Mouse (Mus musculus) layer of hippocampus, postnatal 10 days (tissue): ENCODE data around the gene Apobec2. TPM values are rescaled to one million over a fixed set of nuclear protein-coding genes. Genes with fewer than 3 reads are reported as not detected.
A peak's percentile ranks its signal among the peaks of the same experiment; 100 is the strongest.
"Not testable (repeated sequence)": the region's sequence is repeated elsewhere in the genome, so short reads cannot be mapped to it uniquely, and the experiment has no call there.

Experiments used
- DNase-seq, 2 experiments: peaks; one replicate each; pipeline ENCODE4 v3.0.0; 2021; ENCODE audit warnings: low spot score in 2 of 2
- long read RNA-seq: library from polyadenylated mRNA; stranded (forward); transcript quantifications from one replicate; pipeline ENCODE4 v2.0.0, GENCODE M21; 2023
- total RNA-seq, 2 experiments: library from RNA; stranded (reverse); gene quantifications; 2 replicates each; pipeline ENCODE4 v1.2.3; 2021

The Apobec2 gene
- under 1 TPM in 1 of 2 experiments, not detected in 1; 0.47 TPM for total RNA-seq
- long read RNA-seq: 0 reads

DNA sequence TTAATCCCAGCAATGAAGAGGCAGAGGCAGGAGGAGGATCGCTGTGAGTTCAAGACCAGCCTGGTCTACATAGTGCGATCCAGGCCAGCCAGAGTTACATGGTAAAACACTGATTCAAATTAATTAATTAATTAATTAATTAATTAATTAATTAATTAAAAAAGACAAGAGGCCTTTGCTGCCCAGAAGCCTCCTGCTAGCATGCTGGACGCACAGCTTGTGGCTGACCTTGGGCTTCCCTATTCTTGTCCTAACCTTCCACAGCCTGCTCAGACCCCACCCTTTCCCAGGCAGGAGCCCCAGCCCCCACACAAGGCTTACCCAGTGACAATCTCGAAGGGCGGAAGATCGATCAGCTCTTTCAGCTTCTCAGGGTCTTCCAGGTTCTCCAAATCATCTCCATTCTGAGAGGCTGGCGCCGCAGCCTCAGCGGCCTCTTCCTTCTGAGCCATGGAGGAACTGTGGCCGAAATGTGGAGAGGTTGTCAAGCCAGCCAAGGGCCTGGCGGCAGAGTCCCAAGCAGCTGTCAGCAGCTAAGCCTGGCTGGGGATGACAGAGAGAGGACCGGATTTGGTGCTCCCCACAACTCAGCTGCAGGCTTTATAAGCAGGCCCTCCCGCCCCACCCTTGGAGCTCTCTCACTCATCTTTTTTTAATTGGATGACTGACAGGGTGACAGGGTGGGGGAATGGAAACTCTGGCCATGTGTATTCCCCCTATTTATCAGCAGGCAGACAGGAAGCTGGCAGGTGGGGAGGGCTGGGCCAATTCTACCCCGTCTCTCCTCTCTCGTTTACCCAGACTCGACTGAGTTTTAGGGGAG is at the start of gene Apobec2:
Apobec2 (minus strand) TSS at position 773 of the 823 bp plus-strand sequence.
- DNase-seq: no peak

DNA sequence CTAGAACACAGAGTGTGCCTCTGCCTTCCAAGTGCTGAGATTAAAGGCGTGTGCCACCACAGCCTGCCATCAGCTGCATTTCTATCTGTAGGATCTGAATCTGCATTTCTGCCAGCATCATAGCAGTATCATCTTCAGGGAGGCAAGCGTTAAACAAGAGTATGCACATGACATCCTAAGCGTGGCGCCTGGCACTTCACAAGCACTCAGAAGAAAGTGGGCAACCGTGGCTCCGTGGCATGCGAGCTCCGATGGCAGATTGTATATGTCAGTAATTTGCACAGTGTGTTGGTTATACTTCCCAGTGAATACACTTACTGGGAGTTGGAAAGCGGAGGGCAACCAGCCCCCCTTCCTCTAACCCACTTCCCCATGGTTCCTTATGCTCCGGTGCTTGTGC is 47.2 kb upstream of the Apobec2 start:
- DNase-seq: no peak

GRCm38 (mm10) chr17:48475444-48475843 is 42.7 kb upstream of the Apobec2 start:
- DNase-seq: no peak

DNA sequence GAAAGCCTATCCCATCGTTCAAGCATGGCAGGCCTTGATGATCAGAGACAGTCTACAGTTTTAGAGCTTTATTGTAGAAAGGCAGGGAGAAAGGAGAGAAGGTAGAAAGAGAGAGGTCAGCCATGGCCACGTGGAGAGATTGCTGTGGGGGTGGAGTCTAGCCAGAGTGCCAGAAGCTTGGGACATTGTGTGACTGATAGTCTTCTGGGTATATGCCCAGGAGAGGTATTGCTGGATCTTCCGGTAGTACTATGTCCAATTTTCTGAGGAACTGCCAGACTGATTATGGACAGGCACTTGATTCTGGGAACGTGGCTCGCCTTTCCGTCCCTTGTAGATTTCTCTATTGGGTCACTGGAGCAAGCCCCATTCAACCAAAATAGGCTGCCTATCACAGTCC is 41.6 kb upstream of the Apobec2 start:
- DNase-seq: not testable (repeated sequence)

DNA sequence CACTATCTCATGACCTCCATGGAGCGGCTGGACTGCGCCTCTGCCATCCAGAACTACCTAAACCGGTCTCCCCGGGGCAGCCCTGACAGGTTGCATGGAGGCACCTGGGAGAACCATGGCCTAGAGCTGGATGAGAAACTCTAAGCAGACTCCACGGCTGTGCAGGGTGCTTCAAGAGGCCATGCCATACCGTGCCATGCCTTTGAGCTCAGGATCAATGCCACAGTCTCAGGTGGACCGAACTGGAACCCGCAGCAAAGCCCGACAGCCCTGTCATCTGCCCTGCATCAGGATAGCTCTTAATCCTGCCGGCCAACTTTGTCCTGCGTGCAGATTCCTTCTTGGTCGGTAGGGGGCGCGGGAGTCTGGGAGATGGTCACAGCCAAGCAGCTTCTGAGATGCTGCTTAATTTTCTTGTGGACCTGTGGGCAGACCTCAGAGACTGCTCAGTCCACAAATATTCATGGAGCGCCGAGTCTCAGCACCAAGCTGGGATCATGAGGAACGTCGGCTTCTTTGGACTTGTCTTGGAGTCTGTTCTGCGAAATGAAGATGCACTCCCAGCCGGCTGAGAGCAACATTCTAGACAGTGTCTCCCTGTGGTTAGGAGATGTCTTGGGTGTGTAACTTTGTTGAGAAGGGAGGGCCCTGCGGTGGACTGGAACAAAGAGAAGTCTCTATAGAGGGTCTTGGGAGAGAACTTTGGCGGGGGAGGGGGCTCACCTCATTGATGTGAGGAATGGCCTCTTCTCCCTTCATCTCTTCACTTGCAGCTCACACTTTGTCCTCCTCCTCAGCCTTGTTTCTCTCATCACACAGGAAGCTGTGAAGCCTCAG is 34.9 kb upstream of the Apobec2 start:
- DNase-seq: peak; percentile 93 to 94

- no peak for DNase-seq
Observed at GRCm38 (mm10) chr17:48466769-48467394, 34.2 kb upstream of the Apobec2 start.

DNA sequence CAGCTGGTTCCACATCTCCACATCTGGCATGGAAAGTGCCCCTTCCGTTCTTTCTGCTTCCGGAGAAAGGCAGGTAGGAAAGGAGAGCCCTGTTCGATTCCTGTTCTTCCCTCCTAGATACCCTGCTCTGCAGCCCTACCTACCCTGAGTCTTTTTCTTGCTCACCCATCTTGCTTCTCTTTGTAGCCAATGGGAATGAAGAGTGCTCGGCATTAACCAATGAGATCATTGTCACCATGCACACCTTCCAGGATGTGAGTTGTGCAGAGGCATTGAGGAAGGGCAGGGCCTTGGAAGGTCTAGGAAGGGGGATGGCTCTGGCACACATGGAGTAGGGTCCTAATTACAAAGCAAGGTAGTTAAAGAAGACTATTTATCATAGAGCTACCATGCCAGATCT is 30.7 kb upstream of the Apobec2 start:
- DNase-seq: no peak

DNA sequence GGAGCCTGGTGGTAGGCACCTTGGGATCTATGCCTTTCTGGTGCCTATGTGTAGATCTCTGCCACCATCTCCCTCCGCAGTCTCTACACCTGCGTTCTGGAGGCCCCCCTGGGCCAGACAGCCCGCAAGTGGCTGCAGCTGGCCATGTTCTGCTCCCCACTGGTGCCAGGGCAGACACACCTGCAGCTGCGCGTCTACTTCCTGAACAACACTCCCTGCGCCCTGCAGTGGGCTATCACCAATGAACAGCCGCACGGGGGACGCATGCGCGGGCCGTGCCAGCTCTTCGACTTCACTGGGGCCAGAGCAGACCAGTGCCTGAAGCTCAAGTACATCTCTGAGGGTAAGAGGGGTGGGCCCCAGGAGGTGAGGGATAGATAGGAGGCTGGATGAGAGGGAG is 29.4 kb upstream of the Apobec2 start:
- DNase-seq: no peak

DNA sequence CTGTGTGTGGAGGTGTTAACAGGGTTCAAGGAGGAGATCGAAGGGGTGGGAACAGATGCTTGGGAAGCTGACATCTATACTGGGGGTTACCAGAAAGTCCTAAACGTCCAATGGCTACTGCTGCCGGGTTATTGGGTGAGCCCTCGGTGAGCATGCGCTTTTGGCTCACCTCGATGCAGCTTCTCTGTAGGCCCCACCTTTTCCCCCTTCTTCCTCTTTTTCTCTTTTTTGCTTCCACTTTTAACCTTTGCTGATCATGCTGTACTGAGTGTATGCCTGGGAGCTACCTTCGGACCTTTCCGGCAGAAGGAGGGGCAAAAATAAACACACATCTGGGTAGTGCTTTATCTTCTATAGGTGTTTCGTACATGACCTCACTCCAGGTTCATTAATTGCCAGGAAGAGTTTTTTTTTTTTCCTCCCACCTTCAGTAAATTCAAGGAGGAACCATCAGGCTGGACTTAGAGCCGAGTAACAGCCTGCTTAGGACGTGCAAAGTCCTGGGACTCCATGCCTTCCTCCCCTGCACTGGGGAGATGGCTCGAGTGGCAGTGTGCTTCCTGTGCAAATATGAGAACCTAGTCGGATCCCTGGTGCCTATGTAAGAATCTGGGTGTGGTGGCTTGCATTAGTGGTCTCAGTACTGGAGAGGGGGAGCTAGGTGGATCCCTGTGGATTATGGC is 25.4 kb upstream of the Apobec2 start:
- DNase-seq: no peak

DNA sequence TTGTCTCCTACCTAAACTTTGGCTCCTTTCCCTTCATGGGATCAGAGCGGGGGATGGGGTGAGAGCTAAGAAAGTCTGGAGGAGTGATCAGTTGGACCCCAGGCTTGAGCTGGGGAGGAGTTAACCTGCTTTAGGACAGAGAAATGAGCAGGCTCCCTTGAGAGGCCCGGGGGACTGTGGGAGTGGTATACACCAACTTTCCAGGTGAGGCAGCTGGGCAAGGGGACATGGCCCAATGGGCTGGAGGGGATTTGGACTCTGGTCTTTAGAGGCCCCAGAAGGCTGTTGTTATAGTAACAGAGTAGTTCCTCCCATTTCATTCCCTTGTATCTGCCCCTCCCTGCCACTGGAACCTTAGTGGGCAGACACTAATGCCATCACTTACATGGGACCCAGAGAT is 23.2 kb upstream of the Apobec2 start:
- DNase-seq: no peak

DNA sequence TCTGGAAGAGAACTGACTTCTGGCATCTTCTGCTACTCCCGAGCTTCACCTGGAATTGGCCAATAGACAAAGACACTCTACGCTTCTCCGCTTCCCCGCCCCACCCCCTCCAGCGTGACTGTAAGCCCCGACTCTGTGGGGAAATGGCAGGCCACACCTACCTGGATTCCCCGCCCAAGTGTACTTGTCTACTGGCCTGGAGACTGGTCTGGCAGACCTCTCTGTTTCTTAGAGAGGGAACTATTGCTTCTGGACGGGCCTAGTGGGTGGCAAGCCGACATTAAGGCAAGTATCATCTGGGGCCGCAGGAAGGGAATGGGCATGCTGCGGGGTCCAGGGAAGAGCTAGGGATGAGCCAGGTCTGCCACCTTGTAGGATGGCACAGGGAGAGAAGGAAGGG is 22.0 kb upstream of the Apobec2 start, which contains the start of gene Unc5cl:
Unc5cl (plus strand) TSS at position 214 of the 400 bp plus-strand sequence.
- DNase-seq: no peak

- DNase-seq: no peak
Observed at GRCm38 (mm10) chr17:48454190-48454589, 21.5 kb upstream of the Apobec2 start.

GRCm38 (mm10) chr17:48453489-48453888 is 20.8 kb upstream of the Apobec2 start:
- DNase-seq: no peak

- no peak for DNase-seq
Observed at GRCm38 (mm10) chr17:48451753-48452444, 19.2 kb upstream of the Apobec2 start.

DNA sequence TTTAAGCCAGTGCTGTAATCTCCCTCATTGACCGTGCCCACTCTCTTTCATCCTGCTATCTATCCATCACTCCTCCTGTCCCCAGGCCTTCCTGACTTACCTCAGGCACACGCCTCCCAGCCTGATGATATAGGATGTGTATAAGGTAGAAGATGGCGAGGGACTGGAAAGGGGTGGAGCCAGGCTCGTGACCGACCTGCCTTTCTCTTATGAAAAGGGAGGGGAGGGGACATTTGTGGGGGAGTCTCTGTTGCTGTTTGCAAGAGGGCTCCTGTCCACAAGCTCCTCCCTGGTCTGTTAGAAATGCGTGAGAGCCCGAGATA is 18.6 kb upstream of the Apobec2 start, which contains the start of gene Tspo2:
Tspo2 (minus strand) TSS at position 170 of the 323 bp plus-strand sequence.
- DNase-seq: no peak

- no peak for DNase-seq
Observed at GRCm38 (mm10) chr17:48450666-48451352, 18.1 kb upstream of the Apobec2 start.

- DNase-seq: no peak
Observed at GRCm38 (mm10) chr17:48447675-48448074, 14.9 kb upstream of the Apobec2 start.

DNA sequence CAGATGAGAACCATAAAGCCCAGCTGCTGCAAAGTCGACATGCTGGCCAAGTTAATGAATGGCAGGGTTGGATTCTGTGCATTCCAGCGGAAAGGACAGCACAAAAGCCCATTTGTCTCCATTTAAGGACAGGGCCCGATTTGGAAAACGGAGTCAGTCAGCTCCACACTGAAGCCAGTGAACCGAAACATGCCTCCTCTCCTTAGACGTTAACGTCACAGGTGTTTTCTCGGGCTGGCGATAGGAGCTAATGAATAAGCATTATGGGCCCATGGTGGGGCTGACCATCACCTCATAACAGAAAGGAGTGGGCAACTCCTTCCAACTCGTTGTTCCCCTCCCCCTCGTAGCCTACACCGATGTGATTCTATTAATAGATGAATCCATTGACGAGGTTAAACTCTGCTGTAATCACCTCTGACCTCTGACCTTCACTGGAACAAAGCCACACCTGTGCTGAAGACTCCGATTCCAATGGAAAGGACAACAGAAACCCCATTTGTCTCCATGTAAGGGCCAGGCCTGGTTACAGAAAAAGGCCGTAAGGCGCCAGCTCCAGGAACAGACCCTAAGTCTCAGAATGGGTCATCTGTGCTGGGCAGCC is 10.9 kb upstream of the Apobec2 start:
- DNase-seq: no peak

DNA sequence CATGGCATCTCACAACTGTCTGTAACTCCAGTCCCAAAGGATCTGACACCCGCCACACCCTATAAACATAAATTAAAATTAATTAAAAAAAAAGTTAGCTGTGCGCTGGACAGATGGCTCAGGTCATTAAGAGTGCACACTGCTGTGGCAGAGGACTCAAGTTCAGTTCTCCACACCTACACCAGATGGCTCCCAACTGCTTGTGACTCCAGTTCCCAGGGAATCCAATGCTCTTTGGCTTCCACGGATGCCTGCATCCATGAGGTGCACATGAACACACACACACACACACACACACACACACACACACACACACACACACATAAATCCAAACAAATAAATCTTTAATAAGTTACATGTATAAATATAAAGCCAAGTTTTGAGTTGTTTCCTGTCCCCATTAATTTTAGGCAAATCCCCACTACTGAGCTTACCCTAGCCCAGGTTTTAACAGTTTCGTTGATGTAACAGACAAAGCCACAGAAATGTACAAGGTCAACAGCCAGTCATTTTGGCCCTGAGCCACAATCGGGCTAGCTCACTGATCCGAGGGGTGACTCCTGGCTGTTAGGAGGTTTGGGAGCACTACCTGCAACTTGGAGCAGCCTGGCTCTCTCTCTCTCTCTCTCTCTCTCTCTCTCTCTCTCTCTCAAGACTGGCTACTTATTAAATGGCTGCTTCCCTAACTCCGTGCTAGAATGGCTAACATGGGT is 10.2 kb upstream of the Apobec2 start:
- DNase-seq: no peak
